Mouse (Mus musculus): ENCODE measurements around the gene Rabggta.

- TF ChIP-seq CTCF (IDR thresholded peaks at IDR 0.05; ENCODE audit: low read depth) (no peak), EP300 (IDR thresholded peaks at IDR 0.05; ENCODE audit: low read depth) (no peak)
Observed at GRCm38 (mm10) chr14:55707397-55707796, 14.7 kb downstream of the Rabggta start.

All from liver, postnatal 0 days (tissue).